ENCODE assay signal across 14 mouse cellular contexts in genomic region chr16:41535806-41536205, GRCm38 (mm10).
DNase-seq lines count a peak whose midpoint lies in the region; ATAC-seq lines count a peak whose summit lies in the region.
"Had no signal": no experiment of that assay in that cellular context is flagged by ENCODE, and none has a peak within 500 bp of the region (broad histone marks: within the 10 kb centered on the region; RNA-seq: fewer than 3 reads in every experiment).

No protein-coding gene starts in this region.

- no peak overlapping the region for H3K27ac ChIP-seq in midbrain, embryonic 12.5 days (replicated peaks)
- H3K27ac ChIP-seq: intestine, embryonic 15.5 days; liver, embryonic 14.5 days had no signal

- peaks cover 30% of the 10 kb centered on the region for H3K4me1 ChIP-seq in midbrain, embryonic 12.5 days

- no peaks in the 10 kb centered on the region for H3K9me3 ChIP-seq in midbrain, embryonic 12.5 days
- H3K9me3 ChIP-seq: intestine, embryonic 15.5 days had no signal

- 0 out of 2 replicates have a peak overlapping the region, but pooled peaks have one; percentile 73 for H3K4me3 ChIP-seq in midbrain, embryonic 12.5 days
- H3K4me3 ChIP-seq: intestine, embryonic 15.5 days had no signal

- peak; percentile 34 for DNase-seq in cerebellum, adult 11-12 months
- no peak for DNase-seq in cerebellum, postnatal 4 days (ENCODE audit: low spot score in 2 of 2)
- peak; percentile 29 for DNase-seq in right cerebral cortex, adult 18-20 months
- no peak for DNase-seq in right cerebral cortex, postnatal 36 days (ENCODE audit: low spot score in 2 of 2)
- DNase-seq in heart, adult 8-10 months (ENCODE audit: low spot score), result no peak
- no peak for DNase-seq in right cerebral cortex, postnatal 25 days
- no peak for DNase-seq in ovary, postnatal 36 days (ENCODE audit: low spot score)
- DNase-seq: heart, adult 11 months; kidney, postnatal 14 days; left cerebral cortex, postnatal 4 days; lung, postnatal 36 days had no signal

- no peaks in the 10 kb centered on the region for H3K36me3 ChIP-seq in midbrain, embryonic 12.5 days
- H3K36me3 ChIP-seq: intestine, embryonic 15.5 days had no signal

- H3K9ac ChIP-seq in midbrain, embryonic 12.5 days (replicated peaks), result no peak overlapping the region
- H3K9ac ChIP-seq: intestine, embryonic 15.5 days; liver, embryonic 14.5 days had no signal

- H3K4me2 ChIP-seq in midbrain, embryonic 12.5 days (replicated peaks), result peak overlapping the region; percentile 70
- H3K4me2 ChIP-seq: intestine, embryonic 15.5 days had no signal

- 73% methylated on average over 1 of the region's 1 CpGs for WGBS in midbrain, embryonic 12.5 days

- ATAC-seq in midbrain, embryonic 12.5 days (ENCODE audit: low FRiP score, low read depth), result no peak
- ATAC-seq: intestine, embryonic 15.5 days had no signal

- H3K27me3 ChIP-seq in midbrain, embryonic 12.5 days, result no peaks in the 10 kb centered on the region
- H3K27me3 ChIP-seq: intestine, embryonic 15.5 days had no signal

Comparison
In these comparisons a context has a peak if more than half of its experiments do, and no peak if none do; other contexts are left out.
1. DNase-seq: peak in cerebellum, adult 11-12 months (single experiment) and right cerebral cortex, adult 18-20 months (single experiment); none in cerebellum, postnatal 4 days (0 of 2), right cerebral cortex, postnatal 36 days (0 of 2), heart, adult 8-10 months (single experiment), right cerebral cortex, postnatal 25 days (single experiment) and ovary, postnatal 36 days (single experiment).